Mouse (Mus musculus) lung, postnatal 0 days (tissue): ENCODE data around the gene Slc9a1. TPM values are rescaled to one million over a fixed set of nuclear protein-coding genes. Genes with fewer than 3 reads are reported as not detected.
A peak's percentile ranks its signal among the peaks of the same experiment; 100 is the strongest.

Experiments
- ATAC-seq: fragments of 200-750 bp; cut with Nextera tagmentation; 2 replicates; pipeline ENCODE4 v1.8.0; 2017; ENCODE audit warnings: moderate library complexity
- DNase-seq: peaks from one replicate; pipeline ENCODE4 v3.0.0-alpha.2; 2016; ENCODE audit warnings: low spot score
- H3K27ac ChIP-seq: fragments of 300-500 bp; sonication (generic); 2 replicates; pipeline ENCODE4 v1.5.1; 2014; ENCODE audit warnings: antibody characterized with exemption, mild to moderate bottlenecking, low read length, mixed read lengths
- H3K27me3 ChIP-seq: fragments of 300-500 bp; sonication (generic); replicated peaks from 2 replicates; pipeline ENCODE4 v1.6.1; 2014; ENCODE audit warnings: low read length, mixed read lengths; ENCODE audit not compliant: insufficient read depth
- H3K36me3 ChIP-seq: fragments of 300-500 bp; sonication (generic); 2 replicates; pipeline ENCODE4 v1.6.1; 2014; ENCODE audit warnings: low read length, mixed read lengths; ENCODE audit not compliant: insufficient read depth
- H3K4me1 ChIP-seq: fragments of 300-500 bp; sonication (generic); 2 replicates; pipeline ENCODE4 v1.6.1; 2014; ENCODE audit warnings: antibody characterized with exemption, low read depth, low read length, mixed read lengths; ENCODE audit not compliant: insufficient read depth
- H3K4me2 ChIP-seq: fragments of 300-500 bp; sonication (generic); replicated peaks from 2 replicates; pipeline ENCODE4 v1.6.1; 2014; ENCODE audit warnings: low read depth, mild to moderate bottlenecking, low read length, moderate library complexity, mixed read lengths
- H3K4me3 ChIP-seq: fragments of 300-500 bp; sonication (generic); 2 replicates; pipeline ENCODE4 v1.5.1; 2014; ENCODE audit warnings: low read depth, low read length
- H3K9ac ChIP-seq: fragments of 300-500 bp; sonication (generic); replicated peaks from 2 replicates; pipeline ENCODE4 v1.6.1; 2014; ENCODE audit warnings: low read depth, mild to moderate bottlenecking
- H3K9me3 ChIP-seq: fragments of 300-500 bp; sonication (generic); 2 replicates; pipeline ENCODE4 v1.6.1; 2016; ENCODE audit warnings: low read length, mixed read lengths
- CTCF ChIP-seq: IDR thresholded peaks from 2 replicates; pipeline ENCODE4 v1.5.1; 2016; ENCODE audit warnings: antibody characterized with exemption, mild to moderate bottlenecking
- EP300 ChIP-seq: IDR thresholded peaks from 2 replicates; pipeline ENCODE4 v1.6.1; 2016; ENCODE audit warnings: antibody characterized with exemption, mild to moderate bottlenecking, control low read depth
- WGBS: fragments of 180-500 bp; shearing (Covaris S2); extraction: QIAGEN DNeasy Blood & Tissue Kit; methylation state at CpG from one replicate; pipeline ENCODE4 v1.1.7; 2014; 5-methylcytosine and 5-hydroxymethylcytosine counted together
- polyA plus RNA-seq: library from polyadenylated mRNA; unstranded; fragments of >200 nt; fragmentation: Nextera tagmentation; extraction: Ambion mirVana; gene quantifications from 2 replicates; pipeline ENCODE4 v1.2.1, GENCODE M21; 2015

Slc9a1 gene
- polyA plus RNA-seq, 1 experiment from 2014 or later, result 6.0 TPM

GRCm38 (mm10) chr4:133447967-133448366, 78.5 kb downstream of the Slc9a1 start:
- no peak for DNase-seq
- no peaks in the 10 kb centered on the region for H3K27me3 ChIP-seq
- no peak for TF ChIP-seq CTCF
- no peak for TF ChIP-seq EP300
- H3K4me3 ChIP-seq, result no peak overlapping the region
- no peak overlapping the region for H3K9ac ChIP-seq
- ATAC-seq, result no peak
- no peaks in the 10 kb centered on the region for H3K4me1 ChIP-seq
- H3K4me2 ChIP-seq, result no peak overlapping the region
- no peak overlapping the region for H3K27ac ChIP-seq
- H3K36me3 ChIP-seq, result no peaks in the 10 kb centered on the region
- H3K9me3 ChIP-seq, result no peaks in the 10 kb centered on the region
- WGBS, result 86% methylated on average over 11 of the region's 11 CpGs

- H3K27ac ChIP-seq, result no peak overlapping the region
- H3K4me2 ChIP-seq, result no peak overlapping the region
- H3K4me1 ChIP-seq, result no peaks in the 10 kb centered on the region
- H3K36me3 ChIP-seq, result no peaks in the 10 kb centered on the region
- no peaks in the 10 kb centered on the region for H3K9me3 ChIP-seq
- TF ChIP-seq CTCF (no peak; the same call in 1 of the 2 replicates), EP300 (no peak)
- WGBS, result 69% methylated on average over 8 of the region's 8 CpGs
- no peak for ATAC-seq
- no peaks in the 10 kb centered on the region for H3K27me3 ChIP-seq
- H3K9ac ChIP-seq, result no peak overlapping the region
- DNase-seq, result no peak
- no peak overlapping the region for H3K4me3 ChIP-seq
Observed at GRCm38 (mm10) chr4:133448708-133449388, 79.3 kb downstream of the Slc9a1 start.

GRCm38 (mm10) chr4:133449726-133450125, 80.2 kb downstream of the Slc9a1 start:
- H3K9me3 ChIP-seq, result no peaks in the 10 kb centered on the region
- H3K27me3 ChIP-seq, result no peaks in the 10 kb centered on the region
- no peaks in the 10 kb centered on the region for H3K36me3 ChIP-seq
- WGBS, result 20% methylated on average over 13 of the region's 13 CpGs
- H3K9ac ChIP-seq, result no peak overlapping the region
- no peak for ATAC-seq
- H3K4me1 ChIP-seq, result no peaks in the 10 kb centered on the region
- DNase-seq, result peak; percentile 37
- no peak overlapping the region for H3K4me3 ChIP-seq
- no peak overlapping the region for H3K27ac ChIP-seq
- no peak overlapping the region for H3K4me2 ChIP-seq
- no peak for TF ChIP-seq EP300
- TF ChIP-seq CTCF, result peak; percentile 88

- no peaks in the 10 kb centered on the region for H3K4me1 ChIP-seq
- TF ChIP-seq CTCF, result peak; percentile 93
- TF ChIP-seq EP300, result no peak
- no peak overlapping the region for H3K27ac ChIP-seq
- no peaks in the 10 kb centered on the region for H3K36me3 ChIP-seq
- DNase-seq (peak; percentile 83), ATAC-seq (no peak)
- WGBS, result 6% methylated on average over 10 of the region's 10 CpGs
- no peak overlapping the region for H3K4me2 ChIP-seq
- no peak overlapping the region for H3K4me3 ChIP-seq
- H3K9me3 ChIP-seq, result no peaks in the 10 kb centered on the region
- no peaks in the 10 kb centered on the region for H3K27me3 ChIP-seq
- H3K9ac ChIP-seq, result no peak overlapping the region
Observed at GRCm38 (mm10) chr4:133451536-133451935, 82.0 kb downstream of the Slc9a1 start.

GRCm38 (mm10) chr4:133452433-133452832, 82.9 kb downstream of the Slc9a1 start:
- Histone ChIP-seq H3K9ac (no peak overlapping the region), H3K36me3 (no peaks in the 10 kb centered on the region), H3K27ac (no peak overlapping the region), H3K4me1 (no peaks in the 10 kb centered on the region), H3K4me2 (no peak overlapping the region), H3K9me3 (no peaks in the 10 kb centered on the region), H3K27me3 (no peaks in the 10 kb centered on the region), H3K4me3 (no peak overlapping the region)
- 51% methylated on average over 6 of the region's 7 CpGs for WGBS
- TF ChIP-seq EP300 (peak; percentile 33), CTCF (peak; percentile 44)
- ATAC-seq, result peak; percentile 57
- peak; percentile 37 for DNase-seq

GRCm38 (mm10) chr4:133458044-133458443, 88.5 kb downstream of the Slc9a1 start:
- Histone ChIP-seq H3K36me3 (no peaks in the 10 kb centered on the region), H3K9me3 (no peaks in the 10 kb centered on the region), H3K27me3 (no peaks in the 10 kb centered on the region), H3K9ac (no peak overlapping the region), H3K4me1 (no peaks in the 10 kb centered on the region), H3K4me2 (no peak overlapping the region), H3K27ac (no peak overlapping the region), H3K4me3 (no peak overlapping the region)
- 60% methylated on average over 3 of the region's 3 CpGs for WGBS
- ATAC-seq (no peak), DNase-seq (no peak)
- TF ChIP-seq EP300 (no peak), CTCF (peak; percentile 32; the same call in 1 of the 2 replicates)
